Mouse (Mus musculus) gastrocnemius, postnatal 14 days (tissue): ENCODE results near the gene Prkch. TPM values are rescaled to one million over a fixed set of nuclear protein-coding genes. Genes with fewer than 3 reads are reported as not detected.

Experiments
- total RNA-seq, 2 experiments: library from RNA; stranded (reverse); gene quantifications; 2 replicates each; pipeline ENCODE4 v1.2.3; 2021

Prkch gene
- total RNA-seq, 2 experiments from 2014 or later = 9.0 to 12.5 TPM

Other genes starting within 250 kb of the Prkch start
- gene Tmem30b, start 38.4 kb upstream of the Prkch start, total RNA-seq = under 1 TPM; 0.80 to 0.96 TPM